Mouse (Mus musculus) lung, postnatal 0 days (tissue): ENCODE results near the gene Rnaseh2b. TPM values are rescaled to one million over a fixed set of nuclear protein-coding genes. Genes with fewer than 3 reads are reported as not detected.

Source experiments
- ATAC-seq: fragments of 200-750 bp; cut with Nextera tagmentation; 2 replicates; pipeline ENCODE4 v1.8.0; 2017; ENCODE audit warnings: moderate library complexity
- DNase-seq: peaks from one replicate; pipeline ENCODE4 v3.0.0-alpha.2; 2016; ENCODE audit warnings: low spot score
- H3K27ac ChIP-seq: fragments of 300-500 bp; sonication (generic); 2 replicates; pipeline ENCODE4 v1.5.1; 2014; ENCODE audit warnings: antibody characterized with exemption, mild to moderate bottlenecking, low read length, mixed read lengths
- H3K27me3 ChIP-seq: fragments of 300-500 bp; sonication (generic); replicated peaks from 2 replicates; pipeline ENCODE4 v1.6.1; 2014; ENCODE audit warnings: low read length, mixed read lengths; ENCODE audit not compliant: insufficient read depth
- H3K36me3 ChIP-seq: fragments of 300-500 bp; sonication (generic); 2 replicates; pipeline ENCODE4 v1.6.1; 2014; ENCODE audit warnings: low read length, mixed read lengths; ENCODE audit not compliant: insufficient read depth
- H3K4me1 ChIP-seq: fragments of 300-500 bp; sonication (generic); 2 replicates; pipeline ENCODE4 v1.6.1; 2014; ENCODE audit warnings: antibody characterized with exemption, low read depth, low read length, mixed read lengths; ENCODE audit not compliant: insufficient read depth
- H3K4me2 ChIP-seq: fragments of 300-500 bp; sonication (generic); replicated peaks from 2 replicates; pipeline ENCODE4 v1.6.1; 2014; ENCODE audit warnings: low read depth, mild to moderate bottlenecking, low read length, moderate library complexity, mixed read lengths
- H3K4me3 ChIP-seq: fragments of 300-500 bp; sonication (generic); 2 replicates; pipeline ENCODE4 v1.5.1; 2014; ENCODE audit warnings: low read depth, low read length
- H3K9ac ChIP-seq: fragments of 300-500 bp; sonication (generic); replicated peaks from 2 replicates; pipeline ENCODE4 v1.6.1; 2014; ENCODE audit warnings: low read depth, mild to moderate bottlenecking
- H3K9me3 ChIP-seq: fragments of 300-500 bp; sonication (generic); 2 replicates; pipeline ENCODE4 v1.6.1; 2016; ENCODE audit warnings: low read length, mixed read lengths
- CTCF ChIP-seq: IDR thresholded peaks from 2 replicates; pipeline ENCODE4 v1.5.1; 2016; ENCODE audit warnings: antibody characterized with exemption, mild to moderate bottlenecking
- EP300 ChIP-seq: IDR thresholded peaks from 2 replicates; pipeline ENCODE4 v1.6.1; 2016; ENCODE audit warnings: antibody characterized with exemption, mild to moderate bottlenecking, control low read depth
- WGBS: fragments of 180-500 bp; shearing (Covaris S2); extraction: QIAGEN DNeasy Blood & Tissue Kit; methylation state at CpG from one replicate; pipeline ENCODE4 v1.1.7; 2014; 5-methylcytosine and 5-hydroxymethylcytosine counted together
- polyA plus RNA-seq: library from polyadenylated mRNA; unstranded; fragments of >200 nt; fragmentation: Nextera tagmentation; extraction: Ambion mirVana; gene quantifications from 2 replicates; pipeline ENCODE4 v1.2.1, GENCODE M21; 2015

The Rnaseh2b gene
- polyA plus RNA-seq, 1 experiment from 2014 or later, result 27.8 TPM

DNA sequence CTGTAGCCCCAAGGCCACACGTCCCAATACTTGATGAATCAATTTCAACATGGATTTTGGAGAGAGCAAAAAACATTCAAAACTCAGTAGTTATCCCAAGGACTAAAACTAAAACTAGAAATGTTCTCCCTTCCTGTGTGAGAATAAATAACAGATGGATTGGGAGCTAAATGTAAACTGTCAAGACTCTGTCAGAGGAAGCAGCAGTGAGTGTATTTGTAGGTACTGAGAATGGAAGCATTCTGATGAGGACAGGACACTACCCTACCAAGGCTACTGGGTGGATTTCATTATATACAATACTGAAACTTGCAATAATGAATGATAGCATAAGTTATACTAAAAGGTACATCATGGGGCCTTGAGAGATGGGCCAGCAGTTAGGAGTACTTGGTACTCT is 6.4 kb downstream of the Rnaseh2b start:
- Histone ChIP-seq H3K36me3 (no peaks in the 10 kb centered on the region), H3K27ac (no peak overlapping the region), H3K9ac (no peak overlapping the region), H3K4me2 (no peak overlapping the region), H3K4me1 (no peaks in the 10 kb centered on the region), H3K9me3 (no peaks in the 10 kb centered on the region), H3K27me3 (no peaks in the 10 kb centered on the region), H3K4me3 (no peak overlapping the region)
- WGBS, result 81% methylated on average over 1 of the region's 1 CpGs
- no peak for ATAC-seq
- TF ChIP-seq EP300, result no peak
- no peak for TF ChIP-seq CTCF
- no peak for DNase-seq

DNA sequence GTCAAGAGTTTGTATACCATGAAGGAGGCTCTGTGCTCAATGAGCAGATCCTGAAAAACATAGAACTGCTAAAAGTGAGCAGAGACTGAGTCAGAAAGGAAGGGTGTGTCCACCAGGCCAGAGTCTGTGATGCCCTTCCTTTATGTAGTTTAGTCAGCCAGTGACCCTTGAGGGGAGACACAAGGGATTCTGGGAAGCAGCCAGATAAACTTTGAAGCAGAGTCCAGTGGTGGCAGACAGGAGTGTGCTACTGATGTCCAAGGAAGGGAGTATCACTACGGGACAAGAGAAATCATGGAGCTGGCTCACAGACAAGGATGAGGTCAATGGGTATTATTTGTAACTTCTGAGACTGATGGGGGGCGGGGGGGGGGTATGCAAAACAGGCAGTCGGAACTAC is 7.6 kb downstream of the Rnaseh2b start:
- Histone ChIP-seq H3K4me3 (no peak overlapping the region), H3K4me1 (no peaks in the 10 kb centered on the region), H3K27me3 (no peaks in the 10 kb centered on the region), H3K36me3 (no peaks in the 10 kb centered on the region), H3K27ac (no peak overlapping the region), H3K9me3 (no peaks in the 10 kb centered on the region), H3K9ac (no peak overlapping the region), H3K4me2 (no peak overlapping the region)
- TF ChIP-seq CTCF (no peak), EP300 (no peak)
- peak; percentile 66 for ATAC-seq
- peak; percentile 42 for DNase-seq
- 52% methylated on average over 3 of the region's 3 CpGs for WGBS

GRCm38 (mm10) chr14:62307555-62307954 is 15.2 kb downstream of the Rnaseh2b start:
- H3K4me3 ChIP-seq, result no peak overlapping the region
- no peak overlapping the region for H3K4me2 ChIP-seq
- ATAC-seq (no peak), DNase-seq (no peak)
- no peaks in the 10 kb centered on the region for H3K27me3 ChIP-seq
- no peak overlapping the region for H3K27ac ChIP-seq
- TF ChIP-seq CTCF, result no peak
- no peak for TF ChIP-seq EP300
- 83% methylated on average over 1 of the region's 1 CpGs for WGBS
- H3K9ac ChIP-seq, result no peak overlapping the region
- no peaks in the 10 kb centered on the region for H3K4me1 ChIP-seq
- H3K36me3 ChIP-seq, result no peaks in the 10 kb centered on the region
- no peaks in the 10 kb centered on the region for H3K9me3 ChIP-seq

DNA sequence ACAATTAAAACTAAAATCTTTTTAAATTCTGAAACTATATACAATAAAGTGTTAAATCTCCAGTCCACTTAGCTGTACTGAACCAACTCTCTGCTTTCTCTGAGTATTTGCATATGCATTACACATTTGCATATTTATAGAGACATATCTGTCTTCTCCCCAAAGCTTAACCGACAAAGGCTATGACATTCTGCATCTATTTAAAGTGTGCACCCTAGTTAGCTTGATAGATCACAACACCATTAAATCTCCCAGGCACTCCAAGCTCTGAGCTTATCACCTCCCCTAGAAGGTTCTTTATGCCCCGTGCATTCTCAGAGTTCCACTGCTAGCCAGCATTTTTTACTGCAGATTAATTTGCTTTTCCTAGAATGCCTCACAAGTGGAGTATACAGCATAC is 16.6 kb downstream of the Rnaseh2b start:
- no peaks in the 10 kb centered on the region for H3K9me3 ChIP-seq
- no peaks in the 10 kb centered on the region for H3K36me3 ChIP-seq
- DNase-seq (no peak), ATAC-seq (no peak)
- no peak overlapping the region for H3K4me2 ChIP-seq
- H3K4me3 ChIP-seq, result no peak overlapping the region
- TF ChIP-seq CTCF (no peak), EP300 (no peak)
- no peaks in the 10 kb centered on the region for H3K4me1 ChIP-seq
- no peak overlapping the region for H3K27ac ChIP-seq
- no peaks in the 10 kb centered on the region for H3K27me3 ChIP-seq
- no peak overlapping the region for H3K9ac ChIP-seq
- 36% methylated on average over 2 of the region's 2 CpGs for WGBS

DNA sequence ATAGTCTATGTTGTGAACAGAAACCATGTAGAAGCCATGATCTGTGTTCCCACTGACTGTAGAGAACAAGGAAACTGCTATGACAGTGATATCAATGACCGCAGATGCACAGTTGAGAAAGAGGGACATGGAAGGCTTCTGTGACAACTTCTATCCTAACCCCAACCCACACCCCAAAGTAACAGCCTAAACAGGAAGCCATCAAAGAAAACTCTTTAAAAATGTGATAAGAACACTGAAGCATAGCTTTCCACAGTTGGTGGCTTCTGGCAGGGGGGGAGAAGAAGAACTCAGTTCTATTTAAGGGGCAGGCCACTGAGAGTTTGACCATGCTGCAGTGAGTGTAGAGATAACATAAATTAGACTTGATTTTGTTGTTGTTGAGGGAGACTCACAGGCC is 19.3 kb downstream of the Rnaseh2b start:
- ATAC-seq (no peak), DNase-seq (no peak)
- Histone ChIP-seq H3K9me3 (no peaks in the 10 kb centered on the region), H3K27me3 (no peaks in the 10 kb centered on the region), H3K27ac (no peak overlapping the region), H3K4me3 (no peak overlapping the region), H3K9ac (no peak overlapping the region), H3K36me3 (no peaks in the 10 kb centered on the region), H3K4me2 (no peak overlapping the region), H3K4me1 (no peaks in the 10 kb centered on the region)
- no peak for TF ChIP-seq CTCF
- no peak for TF ChIP-seq EP300
- 85% methylated on average over 1 of the region's 1 CpGs for WGBS

DNA sequence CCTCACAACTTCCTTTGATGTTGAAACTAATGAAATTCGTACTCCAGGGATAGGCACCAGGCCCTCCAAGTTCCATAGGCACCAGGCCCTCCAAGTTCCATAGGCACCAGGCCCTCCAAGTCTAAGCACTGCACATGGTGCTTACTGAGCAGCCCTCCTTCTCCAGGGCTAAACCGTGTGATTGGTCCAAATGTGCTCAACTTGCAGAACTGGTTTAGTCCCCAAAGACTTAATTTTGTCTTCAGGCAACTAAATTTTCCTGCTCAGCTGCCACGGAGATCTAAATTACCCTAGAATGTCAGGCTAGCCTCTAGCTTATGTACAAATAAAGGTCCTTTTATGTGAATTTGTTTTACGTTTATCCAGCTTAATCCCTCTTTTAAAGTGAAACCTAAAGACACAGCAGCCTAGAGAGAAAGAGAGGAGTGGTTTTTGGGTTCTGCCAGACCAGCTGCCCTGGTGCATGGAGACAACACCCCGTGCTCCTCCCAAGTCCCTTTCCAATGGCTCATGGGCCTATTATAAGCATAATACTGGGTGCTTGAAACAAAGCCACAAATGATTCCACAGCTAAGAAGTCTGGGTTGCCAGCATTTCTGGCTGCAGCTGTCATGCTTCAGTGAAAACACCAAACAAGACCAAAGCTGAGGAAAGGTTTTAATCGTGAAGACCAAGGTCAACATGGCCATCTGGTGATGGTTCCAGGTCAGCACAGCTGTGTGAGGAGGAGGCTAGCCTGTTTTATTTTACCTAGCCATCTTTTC is 30.4 kb downstream of the Rnaseh2b start:
- WGBS, result 39% methylated on average over 6 of the region's 6 CpGs
- peak; percentile 8 for DNase-seq
- no peak for ATAC-seq
- H3K4me2 ChIP-seq, result no peak overlapping the region
- H3K9ac ChIP-seq, result no peak overlapping the region
- no peaks in the 10 kb centered on the region for H3K9me3 ChIP-seq
- no peaks in the 10 kb centered on the region for H3K27me3 ChIP-seq
- H3K4me3 ChIP-seq, result no peak overlapping the region
- no peaks in the 10 kb centered on the region for H3K4me1 ChIP-seq
- TF ChIP-seq EP300 (no peak), CTCF (0 out of 2 replicates have a peak, but pooled peaks have one; percentile 2)
- no peak overlapping the region for H3K27ac ChIP-seq
- no peaks in the 10 kb centered on the region for H3K36me3 ChIP-seq
